Mouse (Mus musculus) neural tube, embryonic 12.5 days (tissue): ENCODE data around the gene Llgl2. TPM values are rescaled to one million over a fixed set of nuclear protein-coding genes. Genes with fewer than 3 reads are reported as not detected.

Source experiments
- ATAC-seq: fragments of 200-750 bp; cut with Nextera tagmentation; 2 replicates; pipeline ENCODE4 v1.8.0; 2017; ENCODE audit warnings: low read depth, mild to moderate bottlenecking, moderate TSS enrichment, moderate library complexity; ENCODE audit not compliant: low FRiP score
- H3K27ac ChIP-seq: fragments of 300-500 bp; sonication (generic); 2 replicates; pipeline ENCODE4 v1.5.1; 2016
- H3K27me3 ChIP-seq: fragments of 300-500 bp; sonication (generic); replicated peaks from 2 replicates; pipeline ENCODE4 v1.6.1; 2016; ENCODE audit warnings: mild to moderate bottlenecking
- H3K36me3 ChIP-seq: fragments of 300-500 bp; sonication (generic); 2 replicates; pipeline ENCODE4 v1.6.1; 2016; ENCODE audit warnings: mild to moderate bottlenecking
- H3K4me1 ChIP-seq: fragments of 300-500 bp; sonication (generic); 2 replicates; pipeline ENCODE4 v1.6.1; 2016
- H3K4me2 ChIP-seq: fragments of 300-500 bp; sonication (generic); replicated peaks from 2 replicates; pipeline ENCODE4 v1.6.1; 2016; ENCODE audit warnings: mild to moderate bottlenecking
- H3K4me3 ChIP-seq: fragments of 300-500 bp; sonication (generic); 2 replicates; pipeline ENCODE4 v1.5.1; 2016
- H3K9ac ChIP-seq: fragments of 300-500 bp; sonication (generic); 2 replicates; pipeline ENCODE4 v1.6.1; 2016; ENCODE audit warnings: mild to moderate bottlenecking
- H3K9me3 ChIP-seq: fragments of 300-500 bp; sonication (generic); 2 replicates; pipeline ENCODE4 v1.6.1; 2016; ENCODE audit warnings: mild to moderate bottlenecking
- WGBS: fragments of 180-500 bp; shearing (Covaris S2); methylation state at CpG from one replicate; pipeline ENCODE4 v1.1.7; 2016; 5-methylcytosine and 5-hydroxymethylcytosine counted together
- polyA plus RNA-seq: library from polyadenylated mRNA; unstranded; fragments of >200 nt; fragmentation: Nextera tagmentation; extraction: Ambion mirVana; gene quantifications from 2 replicates; pipeline ENCODE4 v1.2.1, GENCODE M21; 2016

Llgl2 gene
- polyA plus RNA-seq, 1 experiment from 2014 or later, result 5.7 TPM

GRCm38 (mm10) chr11:115892213-115892612 is 68.4 kb downstream of the Llgl2 start:
- Histone ChIP-seq H3K36me3 (peaks cover 45% of the 10 kb centered on the region), H3K9ac (no peak overlapping the region), H3K4me1 (no peaks in the 10 kb centered on the region), H3K27ac (no peak overlapping the region), H3K4me3 (no peak overlapping the region), H3K4me2 (no peak overlapping the region), H3K27me3 (no peaks in the 10 kb centered on the region), H3K9me3 (no peaks in the 10 kb centered on the region)
- no peak for ATAC-seq
- 62% methylated on average over 6 of the region's 6 CpGs for WGBS

- Histone ChIP-seq H3K4me1 (no peaks in the 10 kb centered on the region), H3K36me3 (peaks cover 45% of the 10 kb centered on the region), H3K27ac (no peak overlapping the region), H3K4me3 (no peak overlapping the region), H3K4me2 (no peak overlapping the region), H3K9ac (0 out of 2 replicates have a peak overlapping the region, but pooled peaks have one; percentile 3), H3K9me3 (no peaks in the 10 kb centered on the region), H3K27me3 (no peaks in the 10 kb centered on the region)
- 93% methylated on average over 9 of the region's 9 CpGs for WGBS
- ATAC-seq, result no peak
These were observed 69.2 kb downstream of the Llgl2 start for GRCm38 (mm10) chr11:115893071-115893470.

- no peak overlapping the region for H3K4me3 ChIP-seq
- no peak for ATAC-seq
- H3K9ac ChIP-seq, result no peak overlapping the region
- no peaks in the 10 kb centered on the region for H3K27me3 ChIP-seq
- H3K36me3 ChIP-seq, result peaks cover 45% of the 10 kb centered on the region
- H3K4me2 ChIP-seq, result no peak overlapping the region
- H3K27ac ChIP-seq, result no peak overlapping the region
- 76% methylated on average over 14 of the region's 14 CpGs for WGBS
- H3K4me1 ChIP-seq, result peaks cover 4% of the 10 kb centered on the region
- H3K9me3 ChIP-seq, result no peaks in the 10 kb centered on the region
These were observed 71.1 kb downstream of the Llgl2 start for GRCm38 (mm10) chr11:115894755-115895520.

- no peak overlapping the region for H3K9ac ChIP-seq
- no peak for ATAC-seq
- H3K4me1 ChIP-seq, result peaks cover 18% of the 10 kb centered on the region
- H3K4me3 ChIP-seq, result no peak overlapping the region
- H3K27ac ChIP-seq, result no peak overlapping the region
- 89% methylated on average over 7 of the region's 7 CpGs for WGBS
- no peak overlapping the region for H3K4me2 ChIP-seq
- H3K9me3 ChIP-seq, result no peaks in the 10 kb centered on the region
- peaks cover 32% of the 10 kb centered on the region for H3K36me3 ChIP-seq
- no peaks in the 10 kb centered on the region for H3K27me3 ChIP-seq
These were observed 74.6 kb downstream of the Llgl2 start for GRCm38 (mm10) chr11:115898446-115898845.

GRCm38 (mm10) chr11:115898886-115899285 is 75.0 kb downstream of the Llgl2 start:
- Histone ChIP-seq H3K4me1 (peaks cover 18% of the 10 kb centered on the region), H3K4me3 (no peak overlapping the region), H3K27ac (no peak overlapping the region), H3K9ac (no peak overlapping the region), H3K4me2 (no peak overlapping the region), H3K27me3 (no peaks in the 10 kb centered on the region), H3K36me3 (peaks cover 28% of the 10 kb centered on the region), H3K9me3 (no peaks in the 10 kb centered on the region)
- no peak for ATAC-seq
- WGBS, result 17% methylated on average over 4 of the region's 4 CpGs

GRCm38 (mm10) chr11:115899486-115900266 is 75.8 kb downstream of the Llgl2 start, which contains the start of gene Smim5:
Gene Smim5 (plus strand): TSS chr11:115899966.
- Histone ChIP-seq H3K4me2 (0 out of 2 replicates have a peak within 1 kb of the TSS, but pooled peaks have one; percentile 27), H3K9ac (no peak within 1 kb of the TSS), H3K4me3 (no peak within 1 kb of the TSS), H3K27ac (no peak within 1 kb of the TSS; the same call in 1 of the 2 replicates), H3K4me1 (peaks cover 18% of the 10 kb centered on the region), H3K9me3 (no peaks in the 10 kb centered on the region), H3K36me3 (peaks cover 20% of the 10 kb centered on the region), H3K27me3 (no peaks in the 10 kb centered on the region)
- no peak for ATAC-seq
- 34% methylated on average over 16 of the region's 16 CpGs for WGBS

- Histone ChIP-seq H3K27ac (no peak overlapping the region), H3K27me3 (no peaks in the 10 kb centered on the region), H3K9ac (no peak overlapping the region), H3K9me3 (no peaks in the 10 kb centered on the region), H3K36me3 (peaks cover 10% of the 10 kb centered on the region; the same call in 1 of the 2 replicates), H3K4me3 (no peak overlapping the region), H3K4me2 (0 out of 2 replicates have a peak overlapping the region, but pooled peaks have one; percentile 27), H3K4me1 (peaks cover 18% of the 10 kb centered on the region)
- ATAC-seq, result no peak
- WGBS, result 79% methylated on average over 8 of the region's 8 CpGs
These were observed 76.9 kb downstream of the Llgl2 start for GRCm38 (mm10) chr11:115900561-115901337.

GRCm38 (mm10) chr11:115901338-115902161 is 77.7 kb downstream of the Llgl2 start:
- Histone ChIP-seq H3K27ac (no peak overlapping the region), H3K9ac (no peak overlapping the region), H3K27me3 (no peaks in the 10 kb centered on the region), H3K9me3 (no peaks in the 10 kb centered on the region), H3K4me1 (peaks cover 18% of the 10 kb centered on the region), H3K4me2 (no peak overlapping the region), H3K36me3 (peaks cover 6% of the 10 kb centered on the region), H3K4me3 (no peak overlapping the region)
- WGBS, result 85% methylated on average over 9 of the region's 9 CpGs
- ATAC-seq, result no peak

- no peak for ATAC-seq
- H3K27ac ChIP-seq, result no peak overlapping the region
- H3K9me3 ChIP-seq, result no peaks in the 10 kb centered on the region
- peaks cover under 1% of the 10 kb centered on the region; the same call in 1 of the 2 replicates for H3K36me3 ChIP-seq
- H3K4me2 ChIP-seq, result no peak overlapping the region
- no peaks in the 10 kb centered on the region for H3K27me3 ChIP-seq
- WGBS, result 86% methylated on average over 5 of the region's 5 CpGs
- H3K4me1 ChIP-seq, result peaks cover 18% of the 10 kb centered on the region
- H3K9ac ChIP-seq, result no peak overlapping the region
- H3K4me3 ChIP-seq, result no peak overlapping the region
These were observed 78.3 kb downstream of the Llgl2 start for GRCm38 (mm10) chr11:115902177-115902576.

- no peaks in the 10 kb centered on the region for H3K9me3 ChIP-seq
- no peak overlapping the region for H3K4me3 ChIP-seq
- H3K36me3 ChIP-seq, result no peaks in the 10 kb centered on the region; the same call in 1 of the 2 replicates
- peaks cover 18% of the 10 kb centered on the region for H3K4me1 ChIP-seq
- H3K27ac ChIP-seq, result no peak overlapping the region
- H3K9ac ChIP-seq, result no peak overlapping the region
- ATAC-seq, result no peak
- 73% methylated on average over 1 of the region's 1 CpGs for WGBS
- H3K27me3 ChIP-seq, result no peaks in the 10 kb centered on the region
- no peak overlapping the region for H3K4me2 ChIP-seq
These were observed 79.0 kb downstream of the Llgl2 start for GRCm38 (mm10) chr11:115902831-115903230.
